Mouse (Mus musculus) 3T3-L1 (cell line): Measurements from ENCODE around the gene Gdf7.
A peak's percentile ranks its signal among the peaks of the same experiment; 100 is the strongest.

Source experiments
- DNase-seq: peaks from one replicate; pipeline ENCODE4 v3.0.0-alpha.2; 2015; ENCODE audit warnings: low read depth, low spot score

Gdf7 gene

GRCm38 (mm10) chr12:8327675-8328053 lies 25.9 kb upstream of the Gdf7 start:
- no peak for DNase-seq

GRCm38 (mm10) chr12:8326825-8327674 lies 25.3 kb upstream of the Gdf7 start:
- peak; percentile 92 for DNase-seq

GRCm38 (mm10) chr12:8325943-8326522 lies 24.3 kb upstream of the Gdf7 start:
- no peak for DNase-seq

- DNase-seq: no peak
Measured at GRCm38 (mm10) chr12:8325245-8325942, 23.6 kb upstream of the Gdf7 start.

- DNase-seq: no peak
Measured at GRCm38 (mm10) chr12:8324086-8324485, 22.3 kb upstream of the Gdf7 start.

GRCm38 (mm10) chr12:8321506-8321905 lies 19.8 kb upstream of the Gdf7 start:
- no peak for DNase-seq

GRCm38 (mm10) chr12:8320084-8320713 lies 18.4 kb upstream of the Gdf7 start:
- peak; percentile 80 for DNase-seq

GRCm38 (mm10) chr12:8316541-8316940 lies 14.8 kb upstream of the Gdf7 start:
- peak; percentile 52 for DNase-seq

- no peak for DNase-seq
Measured at GRCm38 (mm10) chr12:8313773-8314172, 12.0 kb upstream of the Gdf7 start.

- peak; percentile 88 for DNase-seq
Measured at GRCm38 (mm10) chr12:8313270-8313771, 11.6 kb upstream of the Gdf7 start, which contains the start of gene Hs1bp3. Gene Hs1bp3 (plus strand): TSS chr12:8313432.

- peak; percentile 79 for DNase-seq
Measured at GRCm38 (mm10) chr12:8312266-8312665, 10.5 kb upstream of the Gdf7 start.

GRCm38 (mm10) chr12:8310992-8311391 lies 9.2 kb upstream of the Gdf7 start:
- no peak for DNase-seq

GRCm38 (mm10) chr12:8306910-8307309 lies 5.2 kb upstream of the Gdf7 start:
- peak; percentile 47 for DNase-seq

GRCm38 (mm10) chr12:8306432-8306831 lies 4.7 kb upstream of the Gdf7 start:
- peak; percentile 87 for DNase-seq

GRCm38 (mm10) chr12:8305258-8305657 lies 3.5 kb upstream of the Gdf7 start:
- DNase-seq: no peak

GRCm38 (mm10) chr12:8301011-8301814 lies 541 bp downstream of the Gdf7 start:
- DNase-seq: no peak

GRCm38 (mm10) chr12:8300521-8300920 lies 1.2 kb downstream of the Gdf7 start:
- DNase-seq: no peak

GRCm38 (mm10) chr12:8300111-8300480 lies 1.7 kb downstream of the Gdf7 start:
- no peak for DNase-seq

- DNase-seq: no peak
Measured at GRCm38 (mm10) chr12:8299143-8300110, 2.3 kb downstream of the Gdf7 start.
